Mouse (Mus musculus): Measurements from ENCODE around the gene Sphk2. TPM values are rescaled to one million over a fixed set of nuclear protein-coding genes. Genes with fewer than 3 reads are reported as not detected.
A peak's percentile ranks its signal among the peaks of the same experiment; 100 is the strongest.

The Sphk2 gene
- total RNA-seq, 2 experiments from 2014 or later, result 12.0 to 13.2 TPM

- intact Hi-C loops (cut with DNase I; ENCODE audit: low total_unique reads), result no loop called here
- DNase-seq, result no peak
Measured at GRCm38 (mm10) chr7:45726419-45726818, 8.6 kb upstream of the Sphk2 start.

- DNase-seq, result no peak
- intact Hi-C loops (cut with DNase I; ENCODE audit: low total_unique reads), result no loop called here
Measured at GRCm38 (mm10) chr7:45725713-45726112, 7.9 kb upstream of the Sphk2 start, which contains the start of gene Spaca4. TSS of gene Spaca4 (minus strand) at chr7:45725813.

- DNase-seq, result no peak
- intact Hi-C loops (cut with DNase I; ENCODE audit: low total_unique reads), result no loop called here
Measured at GRCm38 (mm10) chr7:45725151-45725550, 7.3 kb upstream of the Sphk2 start.

DNA sequence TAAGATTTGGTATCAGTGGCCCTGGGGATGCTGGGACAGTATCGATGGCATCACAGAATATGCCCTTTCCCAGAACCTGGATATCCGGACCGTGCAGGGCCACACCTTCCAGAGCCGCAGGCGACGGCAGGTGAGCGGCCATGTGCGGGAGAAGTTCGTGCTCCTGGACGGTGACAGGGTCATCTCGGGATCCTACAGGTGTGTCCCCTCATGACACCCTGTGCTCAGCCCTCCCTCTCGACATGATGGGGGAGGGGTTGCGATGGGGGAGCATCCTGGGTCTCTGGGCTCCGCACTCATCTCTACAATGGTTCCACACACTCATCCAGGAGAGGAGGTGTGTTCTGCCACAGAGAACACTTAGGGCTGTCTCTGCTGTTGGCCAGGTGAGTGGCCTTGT lies 6.0 kb upstream of the Sphk2 start:
- DNase-seq, result no peak

DNA sequence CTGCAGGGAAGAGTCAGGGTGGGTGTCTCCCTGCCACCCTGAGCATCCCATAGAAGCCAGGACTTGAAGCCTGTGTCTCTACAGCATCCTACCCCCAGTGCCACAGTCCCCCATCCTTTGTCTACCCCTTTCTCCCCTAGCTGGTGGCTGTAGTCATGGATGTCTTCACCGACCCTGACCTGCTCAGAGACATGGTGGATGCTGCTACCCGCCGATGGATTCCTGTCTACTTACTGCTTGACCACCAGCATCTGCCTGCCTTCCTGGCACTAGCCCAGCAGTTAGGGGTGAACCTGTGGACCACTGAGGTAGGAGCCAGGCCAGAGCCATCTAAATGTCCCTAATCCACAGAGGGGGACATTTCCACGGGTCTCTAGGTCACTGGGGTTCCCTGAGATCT lies 5.5 kb upstream of the Sphk2 start:
- intact Hi-C loops (cut with DNase I; ENCODE audit: low total_unique reads), result no loop called here
- no peak for DNase-seq

More for the DNA sequence above, 6.0 kb upstream of the Sphk2 start:
- intact Hi-C loops (cut with DNase I; ENCODE audit: low total_unique reads), result no loop called here

GRCm38 (mm10) chr7:45722348-45722713 lies 4.5 kb upstream of the Sphk2 start:
- DNase-seq, result no peak
- intact Hi-C loops (cut with DNase I; ENCODE audit: low total_unique reads), result no loop called here

GRCm38 (mm10) chr7:45721642-45722347 lies 4.0 kb upstream of the Sphk2 start:
- intact Hi-C loops (cut with DNase I; ENCODE audit: low total_unique reads), result no loop called here
- no peak for DNase-seq

DNA sequence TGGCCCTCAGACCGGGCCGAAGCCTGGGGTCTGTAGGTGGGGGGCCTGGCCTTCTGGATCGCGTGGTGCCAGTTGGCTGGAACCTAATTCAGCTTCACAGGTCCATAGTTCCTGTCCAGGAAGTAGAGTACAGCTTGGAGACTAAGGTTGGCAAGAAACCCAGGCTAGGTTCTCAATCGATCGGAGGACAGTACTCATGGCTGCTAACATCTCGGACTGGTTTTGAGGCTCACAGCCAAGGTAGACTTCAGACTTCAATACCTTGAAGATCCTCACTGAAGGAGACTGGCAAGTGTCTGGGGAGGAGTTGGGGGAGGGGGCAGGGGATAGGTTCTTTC lies 3.4 kb upstream of the Sphk2 start:
- no peak for DNase-seq
- intact Hi-C loops (cut with DNase I; ENCODE audit: low total_unique reads), result no loop called here

DNA sequence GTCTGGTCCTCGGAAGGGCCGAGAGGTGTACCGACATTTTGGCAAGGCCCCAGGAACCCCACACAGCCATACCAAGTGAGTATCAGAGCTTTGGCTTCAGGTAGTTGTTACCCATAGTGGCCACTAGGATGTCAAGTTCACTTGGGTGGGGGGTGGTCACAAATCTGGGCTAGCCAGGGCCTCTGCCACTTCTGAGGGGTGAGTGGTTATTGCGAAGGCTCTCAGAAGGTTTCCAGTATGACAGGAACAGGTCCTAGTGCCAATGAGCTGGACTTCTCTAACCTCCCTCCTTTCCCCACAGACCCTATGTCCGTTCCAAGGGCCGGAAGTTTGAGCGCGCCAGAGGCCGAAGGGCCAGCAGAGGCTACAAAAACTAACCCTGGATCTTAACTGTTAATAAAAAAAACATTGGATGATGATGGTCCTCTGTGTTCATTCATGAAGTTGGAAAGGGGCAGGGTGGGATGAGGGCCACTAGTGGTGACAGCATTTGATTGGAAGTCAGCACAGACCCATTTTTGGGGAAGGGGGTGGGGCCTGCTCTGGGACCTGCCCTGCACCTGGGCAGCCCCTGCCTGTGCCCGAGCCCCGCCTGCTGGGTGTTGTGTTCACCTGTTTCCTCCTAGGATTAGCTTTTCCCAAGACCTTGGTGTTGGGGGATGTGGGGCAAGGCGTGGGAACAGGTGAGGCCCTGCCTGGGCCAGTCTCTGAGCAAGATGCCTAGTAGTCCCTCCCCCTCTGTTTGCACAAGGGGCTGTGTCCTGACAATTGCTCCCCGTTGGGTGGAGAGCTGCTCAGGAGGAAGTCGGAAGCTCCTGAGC lies 2.8 kb upstream of the Sphk2 start, which contains the start of gene Fam83e:
Gene Fam83e, plus strand, starts transcription at position 800 of the 821 bp plus-strand sequence.
- DNase-seq, result no peak
- intact Hi-C loops (cut with DNase I; ENCODE audit: low total_unique reads), result no loop called here

DNA sequence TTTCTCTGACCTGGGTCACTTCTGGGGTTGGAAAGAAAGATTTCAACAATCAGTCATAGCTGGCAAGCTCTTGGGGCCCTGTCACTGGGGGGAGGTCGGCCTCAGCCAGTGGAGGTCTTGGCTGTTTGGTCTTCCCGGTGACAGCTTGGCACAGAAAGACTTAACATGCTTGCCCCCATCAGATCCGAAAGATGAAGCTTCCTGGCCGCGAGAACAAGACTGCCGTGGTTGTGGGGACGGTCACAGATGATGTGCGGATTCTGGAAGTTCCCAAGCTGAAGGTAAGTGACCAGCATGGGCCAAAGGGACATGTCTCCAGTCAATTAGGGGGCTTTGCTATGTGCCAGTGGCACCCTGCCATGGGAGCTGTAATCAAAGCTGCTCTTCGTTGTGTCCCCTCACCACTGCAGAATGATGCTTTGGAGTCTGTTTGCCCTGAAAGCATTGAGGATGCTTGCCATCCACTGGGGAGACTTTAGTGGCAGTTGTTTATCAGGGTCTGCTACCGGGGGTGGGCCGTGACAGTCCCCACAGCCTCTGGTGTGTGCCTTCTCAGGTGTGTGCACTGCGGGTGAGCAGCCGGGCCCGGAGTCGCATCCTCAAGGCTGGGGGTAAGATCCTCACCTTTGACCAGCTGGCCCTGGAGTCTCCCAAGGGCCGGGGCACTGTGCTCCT lies 2.1 kb upstream of the Sphk2 start:
- intact Hi-C loops (cut with DNase I; ENCODE audit: low total_unique reads), result no loop called here
- no peak for DNase-seq

DNA sequence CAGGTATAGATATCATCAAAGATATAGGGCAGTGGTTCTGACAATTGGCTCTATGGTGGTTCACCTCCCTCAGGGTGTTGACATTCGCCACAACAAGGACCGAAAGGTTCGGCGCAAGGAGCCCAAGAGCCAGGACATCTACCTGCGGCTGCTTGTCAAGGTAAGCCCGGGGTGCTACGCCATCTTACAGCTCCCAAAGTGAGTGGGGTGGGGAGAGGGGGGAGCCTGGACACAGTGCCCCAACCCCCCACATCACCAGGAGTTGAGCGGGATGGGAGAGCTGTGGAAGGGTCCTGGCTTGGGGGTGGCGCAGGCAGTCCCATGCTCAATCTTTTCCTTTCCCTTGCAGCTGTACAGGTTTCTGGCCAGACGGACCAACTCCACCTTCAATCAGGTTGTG lies 1.4 kb upstream of the Sphk2 start:
- DNase-seq, result no peak
- intact Hi-C loops (cut with DNase I; ENCODE audit: low total_unique reads), result no loop called here

DNA sequence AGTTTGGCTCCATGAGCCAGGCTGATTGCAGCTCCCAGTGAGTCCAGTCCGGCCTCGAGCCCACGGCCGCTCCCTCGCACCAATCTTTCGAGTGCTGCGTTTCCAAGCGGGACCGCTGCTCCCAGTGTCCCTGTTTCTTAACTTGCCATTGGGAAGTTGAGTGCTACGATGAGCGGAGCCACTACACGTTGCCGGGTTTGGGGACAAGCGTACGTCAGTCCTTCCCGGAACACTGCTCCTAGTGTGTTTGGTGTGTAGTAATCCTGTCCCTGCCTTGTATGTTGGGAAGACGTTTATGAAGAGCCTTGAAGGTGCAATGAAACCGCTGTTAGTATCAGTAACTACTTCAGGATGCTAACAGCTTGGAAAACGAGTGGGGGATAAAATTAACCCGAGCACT lies 529 bp upstream of the Sphk2 start:
- intact Hi-C loops (cut with DNase I; ENCODE audit: low total_unique reads), result no loop called here

GRCm38 (mm10) chr7:45716952-45717917 lies 567 bp downstream of the Sphk2 start:
- no peak for DNase-seq
- intact Hi-C loops (cut with DNase I; ENCODE audit: low total_unique reads), result no loop called here

More for the DNA sequence above, 529 bp upstream of the Sphk2 start:
- DNase-seq, result no peak

GRCm38 (mm10) chr7:45716460-45716857 lies 1.3 kb downstream of the Sphk2 start:
- no peak for DNase-seq
- intact Hi-C loops (cut with DNase I; ENCODE audit: low total_unique reads), result no loop called here

DNA sequence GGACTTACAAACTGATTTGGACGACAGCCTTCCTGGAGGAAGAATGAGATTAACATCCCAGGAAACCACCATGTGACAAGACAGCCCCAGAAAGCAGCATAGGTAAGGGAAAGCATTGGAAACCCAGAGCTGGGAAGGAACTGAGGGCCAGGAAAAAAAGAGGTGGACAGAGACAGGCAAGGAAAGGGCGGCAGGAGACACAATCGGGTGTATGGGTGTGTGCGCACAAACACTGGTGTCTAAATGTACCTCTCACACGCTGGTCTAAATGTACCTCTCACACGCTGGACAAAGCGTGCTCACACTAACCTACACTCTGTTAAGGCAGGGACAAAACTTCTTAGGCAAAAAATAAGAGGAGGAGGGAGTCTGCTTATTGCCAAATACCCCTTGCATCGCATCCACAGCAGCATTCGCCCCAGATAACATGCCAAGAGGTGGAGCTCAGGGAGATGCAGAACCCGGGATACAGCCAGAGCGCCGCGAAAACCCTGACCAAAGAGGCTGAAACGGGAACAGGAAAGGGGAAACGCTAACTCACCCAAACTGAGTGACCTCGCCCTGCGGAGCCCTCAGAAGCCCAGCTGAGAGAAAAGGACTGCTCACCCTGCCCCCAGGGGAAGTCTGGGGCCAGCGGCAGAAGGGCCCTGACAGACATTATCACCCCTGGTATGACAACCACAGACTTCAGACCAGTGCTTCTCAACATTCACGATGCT lies 1.9 kb downstream of the Sphk2 start:
- intact Hi-C loops (cut with DNase I; ENCODE audit: low total_unique reads), result no loop called here
- no peak for DNase-seq

- intact Hi-C loops (cut with DNase I; ENCODE audit: low total_unique reads), result no loop called here
- peak; percentile 99 for DNase-seq
Measured at GRCm38 (mm10) chr7:45715090-45715708, 2.6 kb downstream of the Sphk2 start, which contains the start of gene Rpl18. TSS of gene Rpl18 (plus strand) at chr7:45715457.

DNA sequence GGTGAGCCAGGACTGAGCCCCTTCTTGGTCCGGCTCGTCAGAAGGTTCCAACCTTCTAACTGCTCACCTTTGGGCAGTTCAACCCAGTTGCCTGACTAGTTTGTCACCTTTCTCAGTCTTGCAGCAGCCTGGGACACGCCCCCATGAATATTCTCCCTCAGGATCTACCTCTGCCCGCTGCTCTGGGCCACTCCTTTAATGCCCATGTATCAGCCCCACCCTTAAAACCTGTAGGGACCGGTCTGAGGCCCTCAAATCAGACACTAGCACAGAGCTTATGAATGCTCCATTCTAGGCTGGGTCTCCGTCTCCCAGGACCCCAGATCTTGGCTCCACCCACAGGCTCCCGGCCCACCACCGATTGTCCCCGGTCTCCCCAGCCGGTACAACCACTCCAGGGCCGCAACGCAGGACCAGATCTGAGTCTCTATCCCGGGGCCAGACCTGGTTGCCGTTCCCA lies 3.1 kb downstream of the Sphk2 start:
- peak; percentile 10 for DNase-seq
- intact Hi-C loops (cut with DNase I; ENCODE audit: low total_unique reads), result no loop called here

DNA sequence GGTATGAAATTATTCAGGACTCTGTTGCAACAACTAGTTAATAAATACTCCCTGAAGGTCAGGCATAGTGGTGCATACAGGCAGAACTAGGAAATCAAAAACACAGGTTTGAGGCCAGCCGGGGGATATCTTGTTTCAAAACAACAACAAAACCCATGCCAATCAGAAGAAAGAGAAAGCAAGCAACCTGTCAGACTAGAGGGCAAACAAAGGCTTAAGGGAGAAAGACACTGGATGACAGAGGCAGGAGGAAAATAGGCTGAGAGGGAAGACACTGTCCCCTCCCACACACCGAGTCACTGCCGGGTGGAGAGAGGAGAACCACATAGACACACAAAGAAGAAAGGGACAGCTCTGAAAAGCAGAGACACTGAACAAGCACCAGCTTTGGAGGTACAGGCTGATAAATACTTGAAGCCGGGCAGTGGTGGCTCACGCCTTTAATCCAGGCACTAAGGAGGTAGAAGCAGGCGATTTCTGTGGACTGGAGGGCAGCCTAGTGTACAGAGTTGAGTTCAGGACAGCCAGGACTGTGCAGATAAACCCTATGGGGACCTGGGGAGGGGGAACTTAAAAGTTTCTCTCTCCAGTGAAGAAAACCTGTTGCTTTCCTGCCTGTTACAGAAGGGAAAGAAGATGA lies 3.8 kb downstream of the Sphk2 start:
- intact Hi-C loops (cut with DNase I; ENCODE audit: low total_unique reads), result no loop called here

More for the DNA sequence above, 3.8 kb downstream of the Sphk2 start:
- no peak for DNase-seq

Data from gastrocnemius, postnatal 14 days (tissue).